Mouse (Mus musculus) ovary, postnatal 14 days (tissue): Measurements from ENCODE around the gene Gnai2.
"Not testable (repeated sequence)": the region's sequence is repeated elsewhere in the genome, so short reads cannot be mapped to it uniquely, and the experiment has no call there.

Source experiments
- DNase-seq: peaks from one replicate; pipeline ENCODE4 v3.0.0; 2022; ENCODE audit warnings: low spot score

Gene Gnai2

GRCm38 (mm10) chr9:107586974-107587832 is 48.0 kb downstream of the Gnai2 start, which contains the start of gene Ifrd2:
TSS of gene Ifrd2 (plus strand) at chr9:107587642.
- peak; percentile 86 for DNase-seq

DNA sequence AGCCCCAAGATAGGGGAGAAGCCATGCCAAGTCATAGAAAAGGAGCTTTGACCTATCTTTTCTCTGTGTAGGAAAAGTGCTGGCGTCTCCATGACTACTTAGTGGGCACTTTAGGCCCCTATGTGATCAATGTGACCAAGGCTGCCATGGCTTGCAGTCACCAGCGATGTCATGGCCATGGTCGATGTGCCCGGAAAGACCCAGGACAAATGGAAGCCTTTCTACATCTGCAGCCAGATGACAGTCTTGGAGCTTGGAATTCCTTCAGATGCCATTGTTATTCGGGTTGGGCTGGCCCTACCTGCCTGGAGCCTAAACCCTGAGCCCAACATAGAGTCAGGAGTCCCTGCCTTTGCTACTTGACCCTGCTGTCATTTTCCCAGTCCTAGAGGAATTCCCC is 48.7 kb downstream of the Gnai2 start:
- no peak for DNase-seq

DNA sequence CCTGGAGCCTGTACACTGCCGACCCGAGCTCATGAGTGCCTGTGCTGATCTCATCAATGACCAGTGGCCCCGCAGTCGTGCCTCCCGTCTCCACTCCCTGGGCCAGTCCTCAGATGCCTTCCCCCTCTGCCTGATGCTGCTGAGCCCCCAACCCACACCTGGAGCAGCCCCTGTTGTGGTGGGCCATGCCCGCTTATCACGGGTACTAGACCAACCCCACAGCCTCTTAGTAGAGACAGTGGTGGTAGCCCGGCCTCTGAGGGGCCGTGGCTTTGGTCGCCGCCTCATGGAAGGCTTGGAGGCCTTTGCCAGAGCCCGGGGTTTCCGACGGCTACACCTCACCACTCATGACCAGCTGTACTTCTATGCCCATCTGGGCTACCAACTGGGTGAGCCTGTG is 52.0 kb downstream of the Gnai2 start:
- DNase-seq = no peak

GRCm38 (mm10) chr9:107582509-107583062 is 52.6 kb downstream of the Gnai2 start:
- DNase-seq = no peak

DNA sequence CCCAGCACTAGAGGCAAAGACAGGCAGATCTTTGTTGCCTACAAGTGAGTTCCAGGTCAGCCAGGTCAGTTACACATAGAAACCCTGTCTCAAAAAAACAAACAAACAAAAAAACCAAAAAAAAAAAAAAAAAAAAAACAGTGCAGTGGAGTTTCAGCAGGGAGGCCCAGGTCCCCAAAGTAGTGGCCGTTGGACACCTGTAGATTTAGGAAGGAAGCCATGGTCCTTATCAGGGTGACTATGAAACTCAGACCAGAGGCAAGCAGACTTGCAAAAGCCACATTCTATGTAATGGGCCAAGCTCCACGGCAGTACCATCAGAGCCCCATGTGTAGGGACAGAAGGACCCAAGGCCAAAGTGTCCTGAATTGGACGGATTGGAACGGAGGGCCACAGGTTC is 53.6 kb downstream of the Gnai2 start:
- DNase-seq = no peak

- peak; percentile 85 for DNase-seq
Observed at GRCm38 (mm10) chr9:107580501-107581317, 54.5 kb downstream of the Gnai2 start, which contains the start of gene Hyal3. TSS of gene Hyal3 (plus strand) at chr9:107580818.

- no peak for DNase-seq
Observed at GRCm38 (mm10) chr9:107579023-107579900, 55.9 kb downstream of the Gnai2 start.

- DNase-seq = no peak
Observed at GRCm38 (mm10) chr9:107578587-107578986, 56.6 kb downstream of the Gnai2 start, which contains the start of gene Naa80. TSS of gene Naa80 (plus strand) at chr9:107578887.

- no peak for DNase-seq
Observed at GRCm38 (mm10) chr9:107577871-107578270, 57.3 kb downstream of the Gnai2 start.

DNA sequence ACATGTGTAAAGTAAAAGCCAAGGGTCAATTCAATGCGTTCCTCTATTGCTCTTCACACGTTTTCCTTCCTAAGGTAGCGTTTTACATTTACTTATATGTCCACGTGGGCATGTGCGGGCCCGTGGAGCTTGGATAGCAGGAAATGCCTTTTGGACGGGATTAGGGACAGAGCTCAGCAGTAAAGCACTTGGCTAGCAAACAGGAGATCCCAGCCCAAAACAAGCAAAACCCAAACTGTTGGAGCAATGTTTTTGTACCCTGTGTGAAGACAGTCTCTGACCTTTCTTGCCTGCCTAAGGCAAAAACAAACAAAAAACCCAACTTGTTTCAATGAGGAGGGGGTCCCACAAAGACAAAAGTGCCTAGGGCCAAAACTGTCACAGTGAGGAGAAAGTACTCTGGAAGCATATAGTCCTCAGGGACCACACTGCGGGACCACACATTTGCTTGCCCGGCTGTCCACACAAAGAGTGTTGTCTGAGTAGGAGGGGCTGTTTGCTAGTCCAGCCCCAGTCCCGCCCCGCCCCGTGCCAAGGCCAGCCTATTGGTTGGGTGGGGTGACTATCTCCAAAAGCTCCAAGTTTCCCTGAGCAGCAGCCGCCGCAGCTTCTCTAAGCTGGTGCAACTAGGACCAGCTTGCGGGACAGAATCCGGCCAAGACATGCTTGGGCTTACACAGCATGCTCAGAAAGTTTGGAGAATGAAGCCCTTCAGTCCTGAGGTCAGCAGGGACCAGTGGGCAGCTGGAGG is 58.6 kb downstream of the Gnai2 start, which contains the start of gene Hyal1:
Gene Hyal1, plus strand, starts transcription at position 571 of the 751 bp plus-strand sequence.
- DNase-seq = peak; percentile 73

DNA sequence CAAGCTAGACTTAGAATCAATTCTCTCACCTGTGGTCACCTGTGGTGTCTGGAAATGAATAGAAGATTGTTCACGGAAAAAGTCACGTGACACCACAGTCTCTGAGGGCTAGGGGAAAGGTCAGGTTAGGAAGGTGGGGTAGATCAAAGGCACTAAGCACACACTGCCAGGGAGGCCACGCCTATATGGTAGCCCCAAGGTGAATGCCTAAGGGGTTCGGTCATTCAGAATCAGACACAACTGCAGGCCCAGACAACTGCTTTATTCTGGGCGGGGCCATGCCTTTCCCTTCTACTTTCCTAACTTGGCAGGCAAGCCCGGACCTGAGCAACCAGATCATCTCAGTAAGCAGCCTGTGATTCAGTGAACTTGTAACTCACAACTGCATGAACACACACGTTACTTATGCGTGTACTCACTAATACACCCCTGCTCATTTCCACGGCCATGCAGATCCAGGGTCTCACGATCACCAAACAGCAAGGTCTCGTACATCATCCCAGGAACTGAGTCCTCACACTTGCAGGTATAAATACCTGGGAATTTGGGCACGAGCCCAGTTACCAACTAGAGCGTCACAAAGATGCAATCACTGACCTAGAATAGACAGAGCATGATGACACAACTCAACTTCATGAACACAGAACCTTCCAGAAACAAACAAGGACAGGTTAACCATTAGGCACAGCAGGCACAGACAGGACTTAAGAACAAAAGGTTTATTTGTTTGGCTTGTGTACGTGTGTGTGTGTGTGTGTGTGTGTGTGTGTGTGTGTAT is 59.4 kb downstream of the Gnai2 start:
- DNase-seq = no peak

DNA sequence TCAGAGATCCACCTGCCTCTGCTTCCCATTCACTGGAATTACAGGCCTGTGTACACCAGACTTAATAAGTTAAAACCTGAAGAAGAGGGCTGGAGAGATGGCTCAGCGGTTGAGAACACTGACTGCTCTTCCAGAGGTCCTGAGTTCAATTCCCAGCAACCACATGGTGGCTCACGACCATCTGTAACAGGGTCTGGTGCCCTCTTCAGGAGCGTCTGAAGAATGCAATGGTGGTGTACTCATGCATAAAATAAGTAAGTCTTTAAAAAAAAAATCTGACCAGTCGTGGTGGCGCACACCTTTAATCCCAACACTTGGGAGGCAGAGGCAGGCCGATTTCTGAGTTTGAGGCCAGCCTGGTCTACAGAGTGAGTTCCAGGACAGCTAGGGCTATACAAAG is 61.4 kb downstream of the Gnai2 start:
- DNase-seq = not testable (repeated sequence)

DNA sequence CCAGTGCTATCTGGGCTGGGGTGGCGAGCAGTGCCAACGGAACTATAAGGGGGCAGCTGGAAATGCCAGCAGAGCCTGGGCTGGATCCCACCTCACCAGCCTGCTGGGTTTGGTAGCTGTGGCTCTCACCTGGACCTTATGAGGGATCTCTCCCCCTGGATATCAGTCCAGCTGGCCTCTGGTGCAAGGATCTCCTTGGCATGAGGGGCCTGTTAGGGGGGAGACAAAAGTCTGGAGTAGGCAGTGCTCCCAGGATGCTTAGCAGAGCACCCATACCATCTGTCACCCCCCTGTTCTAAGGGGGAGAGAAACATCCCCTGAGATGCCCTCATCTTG is 62.9 kb downstream of the Gnai2 start:
- no peak for DNase-seq

DNA sequence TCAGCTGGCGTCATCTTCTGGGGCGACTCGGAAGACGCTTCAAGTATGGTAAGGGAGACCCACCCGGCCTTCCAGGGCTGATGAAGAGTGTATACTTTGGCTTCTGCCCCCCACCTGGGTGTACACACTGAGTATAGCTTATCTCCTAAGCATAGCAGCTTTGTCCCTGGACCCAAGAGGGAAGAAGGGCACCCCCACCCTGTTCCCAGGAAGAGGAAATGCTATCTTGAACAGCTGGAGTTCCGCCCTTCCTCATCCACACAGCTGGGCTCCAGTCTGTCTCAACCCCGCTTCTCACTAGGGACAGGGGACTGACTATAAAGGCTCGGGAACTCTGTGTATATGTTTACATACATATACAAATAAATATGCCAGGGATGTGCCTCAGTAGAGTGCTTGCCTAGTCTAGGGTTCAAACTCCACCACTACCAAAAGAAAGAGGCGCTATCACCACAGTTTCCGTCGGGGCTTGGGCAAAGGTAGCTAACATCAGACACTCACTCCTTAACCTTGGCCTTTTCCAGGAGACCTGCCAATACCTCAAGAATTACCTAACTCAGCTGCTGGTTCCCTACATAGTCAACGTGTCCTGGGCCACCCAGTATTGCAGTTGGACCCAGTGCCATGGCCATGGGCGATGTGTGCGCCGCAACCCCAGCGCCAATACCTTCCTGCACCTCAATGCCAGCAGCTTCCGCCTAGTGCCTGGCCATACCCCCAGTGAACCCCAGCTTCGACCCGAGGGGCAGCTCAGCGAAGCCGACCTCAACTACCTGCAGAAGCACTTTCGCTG is 63.4 kb downstream of the Gnai2 start:
- no peak for DNase-seq

DNA sequence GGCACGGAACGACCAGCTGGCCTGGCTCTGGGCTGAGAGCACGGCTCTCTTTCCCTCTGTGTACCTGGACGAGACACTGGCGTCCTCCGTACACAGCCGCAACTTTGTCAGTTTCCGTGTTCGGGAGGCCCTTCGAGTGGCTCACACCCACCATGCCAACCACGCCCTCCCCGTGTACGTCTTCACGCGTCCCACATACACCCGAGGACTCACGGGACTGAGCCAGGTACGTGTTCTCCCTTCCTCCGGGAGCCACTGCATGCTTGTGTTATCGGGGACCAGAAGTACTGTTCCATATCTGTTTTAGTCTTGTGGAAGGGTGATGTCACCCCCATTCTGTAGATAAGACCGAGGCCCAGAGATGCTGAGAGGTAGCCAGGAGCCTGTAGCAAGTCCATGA is 64.3 kb downstream of the Gnai2 start:
- DNase-seq = no peak

DNA sequence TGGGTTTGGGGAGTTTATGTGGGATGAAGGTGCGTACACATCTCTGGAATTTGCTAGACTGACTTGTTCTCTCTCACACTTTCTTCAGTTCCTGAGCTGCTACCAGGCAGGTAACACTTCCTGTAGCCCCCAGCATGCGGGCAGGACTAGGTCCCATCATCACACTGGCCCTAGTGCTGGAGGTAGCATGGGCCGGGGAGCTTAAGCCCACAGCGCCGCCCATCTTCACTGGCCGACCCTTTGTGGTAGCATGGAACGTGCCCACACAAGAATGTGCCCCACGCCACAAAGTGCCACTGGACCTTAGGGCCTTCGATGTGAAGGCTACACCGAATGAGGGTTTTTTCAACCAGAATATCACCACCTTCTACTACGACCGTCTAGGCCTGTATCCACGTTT is 65.2 kb downstream of the Gnai2 start:
- no peak for DNase-seq

- DNase-seq = no peak
Observed at GRCm38 (mm10) chr9:107569270-107569669, 65.9 kb downstream of the Gnai2 start.

DNA sequence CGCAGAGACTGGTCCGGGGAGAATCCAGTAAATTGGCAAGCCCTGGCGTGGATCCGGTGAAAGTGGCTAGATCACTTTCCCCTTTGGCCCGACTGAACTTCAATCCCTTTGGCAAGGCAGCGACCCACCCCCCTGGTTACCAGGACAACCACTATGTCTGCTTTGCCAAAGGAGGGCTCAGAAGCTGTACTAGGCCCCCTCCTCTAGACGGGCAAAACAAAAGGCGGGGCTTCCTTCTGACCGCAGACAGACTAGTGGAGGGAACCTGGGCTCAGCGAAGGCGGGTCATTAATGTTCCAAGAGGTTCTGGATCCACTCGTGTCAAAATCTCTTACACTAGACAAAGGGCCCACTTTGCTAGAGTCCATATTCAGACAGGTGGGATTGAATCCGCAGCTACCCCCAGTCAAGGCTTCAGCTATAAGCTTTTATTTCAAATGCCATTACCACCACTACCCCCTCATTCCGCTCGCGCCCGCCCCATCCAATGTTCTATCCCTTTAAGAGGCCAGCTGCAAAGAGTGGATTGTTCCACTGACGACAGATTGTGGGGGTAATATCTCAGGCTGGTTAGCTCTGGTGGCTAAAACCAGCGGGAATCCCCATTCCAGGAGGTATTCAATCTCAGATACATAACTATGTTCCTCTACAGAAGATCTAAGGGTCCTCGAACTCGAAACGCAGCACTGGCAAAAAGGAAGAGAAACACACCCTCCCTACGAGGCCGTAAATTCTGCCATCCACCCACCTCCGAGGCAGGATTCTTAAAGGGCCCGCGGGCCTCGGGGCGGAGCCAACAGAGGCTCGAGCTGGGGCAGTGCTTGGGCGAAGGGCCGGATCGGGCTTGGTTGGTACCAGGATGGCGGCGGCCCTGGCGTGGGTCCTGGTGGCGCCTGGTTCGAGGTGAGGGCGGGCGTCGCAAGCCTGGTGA is 66.6 kb downstream of the Gnai2 start:
- peak; percentile 78 for DNase-seq
